Mouse (Mus musculus): ENCODE measurements around the gene Ttll12.

The Ttll12 gene

DNA sequence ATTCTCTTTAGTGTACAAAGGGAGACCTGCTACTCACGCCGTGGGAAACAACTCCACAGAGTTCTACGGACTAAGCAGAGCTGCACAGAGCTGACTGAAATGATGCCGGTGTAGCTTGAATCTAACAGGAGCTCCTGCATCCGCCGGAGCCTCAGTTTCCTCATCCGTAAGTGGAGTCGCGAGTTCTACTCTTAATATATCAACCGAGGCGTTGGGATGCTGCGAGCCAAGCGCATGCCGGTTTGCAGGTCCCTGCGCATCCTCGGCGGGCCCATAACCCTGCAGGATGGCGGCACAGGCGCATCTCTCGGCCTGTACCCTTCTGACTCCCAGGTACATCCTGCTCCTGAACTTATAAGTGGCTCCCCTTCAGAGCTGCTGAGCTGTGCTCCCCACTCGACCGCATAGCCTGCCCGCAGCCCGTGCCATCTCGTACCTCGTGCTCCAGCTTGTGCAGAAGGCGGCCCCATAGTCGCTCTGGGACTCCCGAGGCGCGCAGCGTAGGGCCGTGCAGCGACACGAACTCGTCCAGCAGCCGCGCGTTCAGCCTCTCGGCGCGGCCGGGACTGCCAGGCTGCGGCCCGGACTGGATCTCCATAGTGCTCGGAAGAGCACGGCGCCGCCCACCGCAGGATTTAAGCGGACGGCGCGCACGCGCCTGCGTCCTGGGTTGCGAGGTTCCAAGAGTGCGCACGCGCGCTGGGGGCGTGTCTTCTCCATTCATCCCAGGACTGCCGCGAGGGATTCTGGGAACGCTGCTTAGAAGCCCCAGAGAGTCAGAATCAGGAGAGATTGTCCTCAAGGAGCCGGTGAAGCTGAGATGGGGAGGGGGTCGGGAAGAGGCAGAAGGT, at the start of gene Ttll12:
TSS of gene Ttll12 (minus strand) at position 645 of the 851 bp plus-strand sequence.
- in situ Hi-C loops (cut with MboI, MseI) = loop anchor here (5.0 to 10.0 kb wide), 3 partner anchors 37 to 1250 kb away; no protein-coding TSS in a partner anchor

DNA sequence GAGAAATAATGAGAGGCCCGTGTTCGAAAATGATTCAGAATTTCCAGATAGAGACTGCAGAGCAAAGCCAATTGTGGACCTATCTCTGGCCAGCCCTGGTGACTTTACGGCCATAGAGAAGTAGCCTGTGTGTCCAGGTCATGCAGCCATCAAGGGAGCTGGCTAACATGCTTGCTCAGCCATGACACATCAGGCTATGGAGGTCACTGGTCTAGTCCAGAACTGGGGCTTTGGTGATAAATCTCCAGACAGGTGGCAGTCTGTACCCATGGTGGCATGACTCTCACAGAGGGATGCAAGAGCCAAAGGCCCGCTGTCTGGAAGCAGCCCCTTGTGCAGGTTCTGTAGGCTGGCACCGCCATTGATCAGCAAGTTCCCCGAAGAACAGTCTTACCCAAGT, 47.6 kb upstream of the Ttll12 start:
- in situ Hi-C loops (cut with MboI, MseI) = loop anchor here in 1 of 2 experiments (5.0 kb wide), 1 partner anchor 80 kb away; no protein-coding TSS in a partner anchor

DNA sequence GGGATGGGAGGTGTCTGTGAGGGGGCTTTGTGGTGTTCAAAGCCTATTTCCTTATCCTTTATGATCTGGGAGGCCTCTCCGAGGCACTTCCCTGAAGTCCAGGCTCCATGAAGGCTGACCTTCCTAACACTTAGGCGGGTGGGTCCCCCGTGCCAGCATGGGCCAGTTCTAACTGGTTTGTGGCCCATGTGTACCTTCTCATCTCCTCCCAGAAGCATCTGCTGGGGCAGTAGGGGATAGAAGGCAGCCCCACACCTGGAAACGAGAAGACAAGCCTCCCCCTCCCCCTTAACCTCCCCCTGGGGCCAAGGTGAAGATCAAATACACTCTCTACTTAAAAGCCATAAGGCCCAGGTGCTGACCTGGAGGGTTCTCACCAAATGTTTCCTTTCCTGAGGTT, 45.3 kb upstream of the Ttll12 start:
- in situ Hi-C loops (cut with MboI, MseI) = loop anchor here in 1 of 2 experiments (5.0 kb wide), 1 partner anchor 82 kb away; no protein-coding TSS in a partner anchor

DNA sequence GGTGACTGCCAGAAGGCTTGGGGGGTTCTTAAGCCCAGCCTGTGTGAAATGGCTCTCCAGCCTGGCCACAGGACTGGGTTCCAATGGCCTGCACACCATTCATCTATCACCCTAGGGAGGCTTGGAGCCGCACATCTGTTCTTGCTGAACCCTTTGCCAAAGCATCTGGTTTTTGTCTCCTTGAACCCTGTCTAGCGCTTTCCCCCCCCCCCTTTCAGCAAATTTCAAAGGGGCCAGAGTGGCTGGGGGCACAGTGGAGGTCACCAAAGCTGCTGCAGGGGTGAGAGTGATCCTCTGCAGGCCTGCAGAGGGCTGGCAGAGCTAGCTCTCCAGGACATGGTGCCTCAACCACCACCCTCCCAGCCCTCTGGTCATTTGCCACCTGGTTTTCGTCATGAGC, 44.2 kb upstream of the Ttll12 start:
- in situ Hi-C loops (cut with MboI, MseI) = no loop called here

DNA sequence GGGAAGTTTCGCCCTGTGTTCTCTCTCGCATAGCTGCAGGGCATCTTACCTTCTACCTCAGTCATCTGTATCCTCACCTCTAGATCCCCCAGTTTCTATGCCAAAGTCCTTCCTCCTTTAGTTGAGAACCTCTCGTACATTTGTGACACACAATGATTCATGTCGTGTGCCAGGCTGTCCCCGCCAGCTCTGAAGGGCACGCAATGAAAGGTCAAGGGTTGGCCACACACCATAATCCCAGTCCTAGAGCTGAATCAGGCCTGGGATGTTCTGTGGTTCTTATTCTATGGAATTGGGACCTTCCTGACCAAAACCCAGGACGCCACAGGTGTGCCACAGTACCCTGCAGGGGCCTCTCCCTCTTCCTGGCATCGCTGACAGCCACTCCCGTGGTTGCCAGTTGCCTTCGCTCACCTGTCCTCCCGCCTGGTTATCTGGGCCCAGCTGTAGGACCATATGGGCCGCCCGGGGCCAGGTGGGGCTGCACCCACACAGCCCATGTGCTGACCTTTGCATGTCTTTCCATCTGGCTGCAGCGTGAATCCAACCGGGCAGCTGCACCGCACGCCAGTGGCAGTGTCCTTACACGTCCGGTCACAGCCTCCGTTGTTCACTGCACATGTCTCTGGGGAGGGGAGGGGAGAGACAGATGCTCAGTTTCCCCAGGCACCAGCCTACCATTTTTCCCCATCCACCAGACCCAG, 43.4 kb upstream of the Ttll12 start:
- in situ Hi-C loops (cut with MboI, MseI) = no loop called here

DNA sequence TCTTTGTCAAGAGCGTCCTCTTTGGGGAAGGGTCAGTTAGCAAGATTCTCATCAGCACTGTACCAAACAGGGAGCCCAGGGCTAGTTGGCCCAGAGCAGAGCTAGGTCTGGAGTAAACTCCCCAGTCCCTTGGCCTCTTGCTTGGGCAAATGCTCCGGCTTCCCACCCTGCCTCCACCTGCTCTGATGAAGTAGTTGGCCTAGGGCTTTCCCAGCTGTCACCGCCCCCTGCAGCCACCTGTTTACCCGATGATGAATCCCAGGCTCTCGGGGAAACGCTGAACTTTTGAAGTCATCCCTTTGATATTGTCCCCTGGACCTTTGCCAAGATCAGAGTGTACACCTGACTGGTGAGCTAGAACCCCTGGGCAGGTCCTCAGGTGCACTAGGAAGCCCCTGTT, 41.8 kb upstream of the Ttll12 start:
- in situ Hi-C loops (cut with MboI, MseI) = no loop called here

DNA sequence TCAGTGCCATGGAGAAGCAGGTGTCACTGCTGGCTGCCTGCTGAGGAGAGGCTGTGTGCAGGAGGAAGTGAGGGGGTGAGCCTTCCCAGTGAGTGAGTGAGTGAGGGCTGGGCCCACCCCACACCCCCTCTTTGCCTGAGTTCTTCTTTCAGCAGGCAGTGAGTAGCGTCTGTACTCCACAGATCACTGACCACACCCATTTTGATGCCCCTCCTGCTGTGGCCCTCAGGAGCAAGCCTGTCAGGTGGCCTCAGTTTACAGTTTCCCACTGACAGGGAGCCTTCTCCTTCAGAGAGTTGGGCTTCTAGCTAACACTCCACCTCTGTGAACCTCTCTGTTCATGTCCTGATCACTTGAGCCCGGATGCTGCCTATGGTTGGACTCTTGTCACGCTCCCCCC, 40.3 kb upstream of the Ttll12 start:
- in situ Hi-C loops (cut with MboI, MseI) = no loop called here

DNA sequence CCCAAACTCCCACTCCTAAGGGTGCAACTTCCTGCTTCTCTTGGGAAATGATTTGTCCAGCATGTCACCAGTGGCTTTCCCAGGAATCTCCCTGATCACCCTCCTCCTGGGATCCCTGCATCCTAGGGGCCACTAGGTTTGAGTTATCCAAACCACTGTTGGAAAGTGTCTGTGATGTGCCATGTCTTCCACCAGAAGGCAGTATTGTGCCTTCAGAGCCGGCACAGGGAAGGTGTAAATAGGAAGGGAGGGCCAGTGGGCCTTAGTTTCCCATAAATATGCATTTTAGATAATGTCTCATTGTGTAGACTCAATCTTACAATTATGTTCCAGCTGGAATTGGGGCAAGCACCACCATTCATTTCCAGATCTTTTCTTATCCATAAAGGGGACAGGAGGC, 39.1 kb upstream of the Ttll12 start:
- in situ Hi-C loops (cut with MboI, MseI) = no loop called here

DNA sequence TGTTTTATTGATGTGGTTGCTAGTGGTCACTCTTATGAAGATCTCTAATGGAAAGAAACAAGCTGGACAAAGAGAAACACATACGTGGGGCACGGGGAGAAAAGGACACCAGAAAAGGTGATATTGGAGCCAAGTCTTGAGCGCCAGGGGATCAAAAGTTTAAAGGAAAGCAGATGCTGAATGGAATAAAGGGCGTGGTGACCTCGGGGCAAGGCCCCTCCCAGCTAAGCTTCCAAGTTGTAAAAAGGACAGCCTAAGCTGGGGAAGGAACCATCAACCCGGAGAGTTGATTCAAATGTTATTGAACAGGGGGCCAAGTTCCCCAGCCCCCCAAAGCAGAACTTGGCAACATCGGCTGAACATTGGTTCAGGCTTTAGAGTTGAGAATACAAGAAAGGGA, 36.1 kb upstream of the Ttll12 start:
- in situ Hi-C loops (cut with MboI, MseI) = no loop called here

DNA sequence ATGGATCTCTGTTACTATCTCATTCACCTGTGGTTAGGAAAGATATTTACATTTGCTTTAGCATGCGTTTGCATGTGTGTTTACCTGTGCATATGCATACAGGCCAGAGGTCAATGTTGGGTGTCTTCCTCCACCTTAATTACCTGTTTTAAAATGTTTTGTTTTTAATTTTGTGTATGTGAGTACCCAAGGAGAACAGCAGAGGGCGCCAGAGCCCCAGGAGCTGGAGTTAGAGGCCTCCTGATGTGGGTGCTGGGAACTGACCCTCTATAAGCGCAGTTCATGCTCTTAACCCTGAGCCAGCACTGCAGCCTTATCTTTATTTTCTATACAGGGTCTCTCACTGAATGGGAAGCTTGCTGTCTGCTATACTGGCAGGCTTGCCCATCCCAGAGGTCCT, 34.8 kb upstream of the Ttll12 start:
- in situ Hi-C loops (cut with MboI, MseI) = no loop called here

DNA sequence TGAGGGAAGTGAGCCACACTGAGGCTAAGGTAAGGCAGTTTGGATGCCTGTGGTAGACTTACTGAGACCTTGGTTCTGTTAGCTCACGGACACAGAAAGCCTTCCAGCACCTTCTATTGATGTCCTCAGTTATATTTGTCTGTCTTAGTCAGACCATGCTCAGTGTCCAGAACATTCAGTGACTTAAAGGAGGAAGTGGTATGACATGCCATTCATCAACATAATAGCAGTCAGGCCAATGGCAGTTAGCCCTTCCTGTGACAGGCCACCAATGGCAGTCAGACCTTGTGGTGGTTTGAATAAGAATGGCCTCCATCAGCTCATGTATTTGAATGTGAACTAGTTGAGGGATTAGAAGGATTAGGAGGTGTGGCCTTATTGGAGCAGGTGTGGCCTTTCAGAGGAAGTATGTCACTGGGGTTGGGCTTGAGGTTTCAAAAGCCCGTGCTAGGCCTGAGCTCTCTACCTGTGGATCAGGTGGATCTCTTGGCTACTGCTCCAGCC, 31.2 kb upstream of the Ttll12 start:
- in situ Hi-C loops (cut with MboI, MseI) = no loop called here

DNA sequence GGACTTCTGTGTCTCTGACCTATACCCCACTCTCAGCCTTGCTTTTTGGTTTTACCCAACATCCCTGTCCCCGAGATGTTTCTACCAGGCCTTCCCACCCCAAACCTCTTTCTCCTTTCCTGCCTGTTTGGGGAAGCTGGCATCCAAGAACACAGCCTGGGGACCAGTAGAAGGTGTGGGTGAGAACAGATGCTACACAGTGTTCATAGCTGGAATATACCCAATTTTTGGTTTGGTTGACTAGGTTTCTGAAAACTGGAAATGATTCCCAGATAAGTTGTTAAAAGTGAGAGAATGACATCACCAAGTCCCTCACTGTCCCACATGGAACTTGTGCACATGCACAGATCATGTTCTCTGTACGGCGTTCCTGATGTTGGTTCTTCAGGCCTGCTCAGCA, 20.3 kb upstream of the Ttll12 start:
- in situ Hi-C loops (cut with MboI, MseI) = no loop called here

DNA sequence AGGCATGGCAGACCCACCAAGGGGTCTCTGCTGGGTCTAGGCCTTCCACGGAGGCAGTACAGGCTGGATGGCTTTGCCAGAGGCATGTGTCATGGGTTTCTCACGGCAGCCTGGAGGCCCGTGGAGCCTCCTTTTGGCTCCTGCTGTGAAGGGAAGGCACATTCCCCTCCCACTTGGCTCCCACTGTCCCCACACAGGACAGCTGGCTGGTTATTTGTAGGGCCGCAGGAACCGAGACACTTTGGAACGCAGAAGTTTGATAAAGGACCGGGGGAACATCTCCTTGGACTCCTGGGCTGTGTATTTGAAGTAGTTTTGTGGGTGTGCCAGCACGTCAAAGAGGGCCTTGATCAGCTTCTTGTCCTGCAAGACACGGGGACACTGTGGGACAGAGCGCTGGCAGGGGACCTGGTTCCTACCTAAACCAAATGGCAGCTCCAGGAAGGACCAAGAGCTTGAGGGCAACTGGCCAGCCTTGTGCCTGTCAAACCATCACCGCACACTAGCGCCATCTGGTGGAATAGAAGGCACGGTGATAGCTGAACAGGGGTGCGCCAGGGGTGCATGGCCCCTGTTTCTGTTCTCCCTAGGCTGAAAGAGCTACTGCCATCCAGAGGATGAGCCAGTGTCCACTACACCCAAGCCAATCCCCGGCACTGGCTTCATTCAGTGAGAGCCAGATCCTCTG, 12.3 kb upstream of the Ttll12 start:
- in situ Hi-C loops (cut with MboI, MseI) = no loop called here

DNA sequence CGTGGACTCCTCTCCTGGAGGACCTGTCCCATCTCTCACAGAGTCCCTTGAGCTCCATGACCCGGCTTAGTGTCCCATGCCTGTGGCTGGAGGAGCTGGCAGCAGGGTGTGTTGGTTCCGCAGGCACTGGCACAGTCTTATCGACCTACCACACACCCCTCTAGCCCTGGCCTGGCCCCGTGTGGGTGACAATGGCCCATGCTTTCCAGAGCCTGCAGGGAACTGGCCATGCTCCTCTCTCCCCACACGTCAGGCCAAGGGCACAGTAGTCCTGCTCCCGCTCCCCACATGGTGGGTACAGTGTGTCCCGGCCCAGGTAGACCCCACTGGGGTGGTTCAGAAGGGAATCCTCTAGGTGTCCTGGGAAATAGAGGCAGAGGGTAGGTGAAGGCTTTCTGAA, 11.7 kb upstream of the Ttll12 start:
- in situ Hi-C loops (cut with MboI, MseI) = no loop called here

DNA sequence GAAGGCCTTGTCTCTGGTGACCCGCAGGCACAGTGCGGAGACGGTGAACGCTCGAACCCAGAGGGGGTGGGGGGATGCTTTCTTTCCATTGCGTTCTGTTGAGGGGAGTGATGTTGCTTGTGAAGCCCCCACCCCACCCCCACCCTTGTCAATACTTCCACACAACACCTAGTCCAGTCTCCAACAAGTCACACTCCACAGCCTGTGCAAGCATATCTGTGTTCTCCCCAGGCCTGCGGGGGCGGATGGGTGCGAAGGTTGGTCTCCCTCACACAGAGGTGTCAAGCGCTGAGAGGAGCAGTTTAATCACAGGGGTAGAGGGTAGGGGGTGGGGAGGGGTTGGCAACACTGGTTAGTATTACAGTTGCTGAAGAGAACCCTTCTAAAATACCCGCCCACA, 11.3 kb upstream of the Ttll12 start:
- in situ Hi-C loops (cut with MboI, MseI) = no loop called here

DNA sequence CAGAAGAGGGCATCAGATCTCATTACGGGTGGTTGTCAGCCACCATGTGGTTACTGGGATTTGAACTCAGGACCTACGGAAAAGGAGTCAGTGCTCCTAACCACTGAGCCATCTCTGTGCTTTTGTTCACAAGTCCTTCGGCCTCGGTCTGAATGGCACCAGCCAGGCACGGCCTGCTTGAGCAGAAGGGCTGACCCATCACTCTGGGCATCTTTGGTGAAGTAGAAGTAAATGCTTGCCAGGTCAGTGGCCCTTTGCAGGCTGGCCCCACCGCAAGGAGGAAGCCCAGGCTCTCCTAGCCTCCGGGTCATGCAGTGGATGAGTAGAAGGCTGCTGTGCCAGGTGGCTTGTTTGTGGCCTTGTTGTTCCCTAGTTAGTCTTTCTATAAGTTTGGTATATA, 8.5 kb upstream of the Ttll12 start:
- in situ Hi-C loops (cut with MboI, MseI) = no loop called here

DNA sequence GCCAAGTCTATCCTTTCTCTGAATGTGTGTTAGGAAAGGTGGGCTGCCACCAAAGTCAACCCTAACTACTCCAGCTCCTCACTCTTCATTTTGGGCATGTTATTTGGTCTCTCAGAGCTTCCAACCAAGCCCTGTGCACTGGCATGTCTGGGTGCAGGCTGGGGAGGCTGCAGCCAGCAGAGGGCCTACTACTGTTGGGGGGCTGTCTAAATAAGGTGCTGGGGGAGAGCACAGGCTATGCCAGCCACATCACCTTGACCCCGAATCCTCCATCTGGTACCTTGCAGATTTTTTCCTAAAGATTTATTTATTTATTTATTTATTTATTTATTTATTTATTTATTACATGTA, 8.1 kb upstream of the Ttll12 start:
- in situ Hi-C loops (cut with MboI, MseI) = no loop called here

DNA sequence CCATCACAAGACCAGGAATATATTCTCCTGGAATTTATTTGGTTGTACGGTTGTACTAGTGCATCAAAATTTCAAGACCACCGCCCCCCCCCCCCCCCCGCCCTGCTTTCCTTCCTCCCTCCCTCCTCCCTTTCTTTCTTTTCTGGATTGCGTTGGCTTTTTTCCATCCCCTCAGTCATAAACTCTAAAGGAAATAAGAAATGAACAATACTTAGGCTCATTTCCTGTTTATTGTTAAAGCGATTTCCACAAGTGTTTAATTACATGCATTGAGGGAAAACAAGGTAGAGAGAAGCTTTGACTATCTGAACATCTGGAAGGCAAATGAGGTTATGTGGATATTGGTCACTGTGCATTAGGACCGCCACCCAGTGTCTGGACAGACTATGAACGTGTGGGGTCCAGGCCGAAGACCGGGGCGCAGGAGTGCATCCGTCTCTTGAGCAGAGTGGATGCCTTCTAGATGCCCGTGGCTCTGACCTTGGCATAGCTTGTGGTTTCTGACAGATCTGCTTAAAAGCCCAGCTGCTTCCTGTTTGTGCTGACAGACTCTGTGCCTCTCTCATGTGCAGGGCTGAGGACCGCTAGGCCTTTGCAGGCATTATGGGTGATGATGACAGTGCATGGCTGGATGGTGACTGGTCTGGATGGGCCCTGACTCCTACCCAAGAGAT, 7.6 kb upstream of the Ttll12 start:
- in situ Hi-C loops (cut with MboI, MseI) = no loop called here

DNA sequence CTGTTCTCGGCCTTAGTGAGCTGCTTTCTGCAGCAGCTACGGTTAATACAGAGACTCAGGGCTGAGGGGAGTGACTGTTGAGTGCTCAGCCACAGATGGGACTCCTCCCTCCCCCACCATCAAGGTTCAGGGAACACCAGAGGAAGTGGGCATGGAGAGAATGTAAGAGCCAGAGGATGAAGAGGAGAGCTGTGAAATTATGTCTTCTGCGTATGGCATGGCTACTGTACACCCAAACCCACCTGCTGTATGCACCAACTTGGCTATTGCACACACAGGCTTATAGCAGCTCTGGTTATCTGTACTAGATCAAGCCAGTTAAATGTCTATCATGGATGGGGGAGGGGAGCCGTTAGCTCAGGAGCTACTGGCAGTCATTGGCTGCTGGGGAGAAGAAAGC, 6.2 kb upstream of the Ttll12 start:
- in situ Hi-C loops (cut with MboI, MseI) = no loop called here

DNA sequence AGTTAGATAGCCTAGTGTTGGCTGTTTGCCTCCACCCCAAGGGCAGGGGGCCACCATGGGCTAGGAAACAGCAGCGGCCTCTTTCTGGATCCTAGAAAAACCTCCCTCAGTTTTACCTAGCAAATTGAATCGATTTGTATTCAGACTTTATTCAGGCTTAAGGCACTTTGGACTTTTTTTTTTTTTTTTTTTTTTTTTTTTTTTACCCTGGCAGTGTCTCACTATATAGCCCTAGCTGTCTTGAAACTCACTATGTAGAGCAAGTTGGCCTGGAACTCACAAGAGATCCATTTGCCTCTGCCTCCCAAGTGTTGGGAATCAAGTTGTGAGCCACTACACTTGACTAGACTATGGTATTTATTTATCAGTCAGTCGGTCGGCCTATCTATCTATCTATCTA, 1.9 kb upstream of the Ttll12 start:
- in situ Hi-C loops (cut with MboI, MseI) = loop anchor here in 1 of 2 experiments (10.0 kb wide), 1 partner anchor 1252 kb away; no protein-coding TSS in a partner anchor

DNA sequence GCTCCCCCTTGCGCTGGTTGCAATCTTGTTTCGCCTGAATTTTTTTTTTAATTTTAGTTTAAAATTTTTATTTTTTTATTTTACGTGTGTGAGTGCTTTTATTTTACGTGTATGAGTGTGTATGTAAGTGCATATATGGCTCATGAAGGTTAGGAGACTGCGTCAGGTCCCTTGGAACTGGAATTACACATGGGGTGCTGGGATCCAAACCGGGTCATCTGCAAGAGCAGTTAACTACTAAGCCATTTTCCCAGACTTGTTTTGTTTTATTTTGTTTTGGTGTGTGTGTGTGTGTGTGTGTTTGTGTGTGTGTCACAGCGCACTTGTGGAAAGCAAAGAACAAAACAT, 381 bp upstream of the Ttll12 start:
- in situ Hi-C loops (cut with MboI, MseI) = loop anchor here in 1 of 2 experiments (10.0 kb wide), 1 partner anchor 1251 kb away; no protein-coding TSS in a partner anchor
